Mouse (Mus musculus) small intestine, adult 2 months (tissue): Measurements from ENCODE around the gene Skint7. TPM values are rescaled to one million over a fixed set of nuclear protein-coding genes. Genes with fewer than 3 reads are reported as not detected.
"Not testable (repeated sequence)": the region's sequence is repeated elsewhere in the genome, so short reads cannot be mapped to it uniquely, and the experiment has no call there.

Experiments used
- H3K27ac ChIP-seq: fragments of 200-500 bp; 2 replicates; pipeline ENCODE4 v1.5.1; 2012; ENCODE audit warnings: low read depth, low read length, control low read depth, inconsistent platforms; ENCODE audit not compliant: insufficient read depth
- H3K27me3 ChIP-seq: fragments of 200-500 bp; 2 replicates; pipeline ENCODE4 v1.6.1; 2012; ENCODE audit warnings: mild to moderate bottlenecking, moderate library complexity, low read length, inconsistent platforms; ENCODE audit not compliant: control insufficient read depth, insufficient read depth
- H3K36me3 ChIP-seq: fragments of 200-500 bp; 2 replicates; pipeline ENCODE4 v1.6.1; 2012; ENCODE audit warnings: mild to moderate bottlenecking, low read length, control low read depth, inconsistent platforms; ENCODE audit not compliant: control insufficient read depth, insufficient read depth
- H3K4me1 ChIP-seq: fragments of 200-500 bp; 2 replicates; pipeline ENCODE4 v1.6.1; 2012; ENCODE audit warnings: low read length, inconsistent platforms, mixed read lengths; ENCODE audit not compliant: control insufficient read depth, insufficient read depth, insufficient read length
- H3K4me3 ChIP-seq: fragments of 200-500 bp; 2 replicates; pipeline ENCODE4 v1.5.1; 2012; ENCODE audit warnings: low read depth, mild to moderate bottlenecking, control low read depth, inconsistent platforms, low read length, moderate library complexity
- CTCF ChIP-seq: fragments of 200-500 bp; IDR thresholded peaks from 2 replicates; pipeline ENCODE4 v1.5.1; 2012; ENCODE audit warnings: low read depth, mild to moderate bottlenecking, control low read depth, inconsistent platforms, low read length, moderate library complexity, mixed read lengths; ENCODE audit not compliant: insufficient replicate concordance, insufficient read length; ENCODE audit errors: extremely low read depth
- POLR2A ChIP-seq: fragments of 200-500 bp; IDR thresholded peaks from 2 replicates; pipeline ENCODE4 v1.6.1; 2012; ENCODE audit warnings: low read depth, mild to moderate bottlenecking, control low read depth, inconsistent platforms, low read length, moderate library complexity
- WGBS: fragments of 180-500 bp; shearing (Covaris S2); methylation state at CpG from one replicate; pipeline ENCODE4 v1.1.7; 2018; 5-methylcytosine and 5-hydroxymethylcytosine counted together
- polyA plus RNA-seq: library from polyadenylated mRNA; depleted of rRNA; stranded (reverse); fragments of >200 nt; gene quantifications from 2 replicates; pipeline ENCODE4 v1.2.3, GENCODE M21; 2012; rRNA removed

Gene Skint7
- not detected in 2 replicates for polyA plus RNA-seq

DNA sequence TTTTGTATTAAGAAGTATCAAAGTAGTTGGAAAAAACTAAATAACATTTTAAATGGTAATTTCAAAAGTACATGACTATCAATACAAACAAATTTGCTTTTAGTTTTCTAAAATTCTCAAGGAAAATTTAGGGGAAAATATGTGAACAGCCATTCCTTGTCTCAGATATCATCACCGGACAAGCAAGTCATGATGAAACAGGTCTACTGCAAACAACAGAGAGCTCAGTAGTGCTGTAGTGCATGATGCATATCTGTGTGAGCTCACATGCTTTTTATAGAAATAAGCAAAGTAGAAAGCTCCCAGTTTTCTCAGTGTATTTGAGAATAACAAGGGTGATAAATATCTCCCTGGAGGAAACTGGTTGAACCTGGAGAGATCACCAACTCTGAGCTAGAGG is at the start of gene Skint7:
TSS of gene Skint7 (plus strand) at position 301 of the 400 bp plus-strand sequence.
- Histone ChIP-seq H3K36me3 (no peaks in the 10 kb centered on the region), H3K27ac (no peak within 1 kb of the TSS), H3K27me3 (no peaks in the 10 kb centered on the region), H3K4me3 (no peak within 1 kb of the TSS), H3K4me1 (no peaks in the 10 kb centered on the region)
- WGBS, result 86% methylated on average over 1 of the region's 1 CpGs
- TF ChIP-seq POLR2A, result no peak
- TF ChIP-seq CTCF, result no peak

DNA sequence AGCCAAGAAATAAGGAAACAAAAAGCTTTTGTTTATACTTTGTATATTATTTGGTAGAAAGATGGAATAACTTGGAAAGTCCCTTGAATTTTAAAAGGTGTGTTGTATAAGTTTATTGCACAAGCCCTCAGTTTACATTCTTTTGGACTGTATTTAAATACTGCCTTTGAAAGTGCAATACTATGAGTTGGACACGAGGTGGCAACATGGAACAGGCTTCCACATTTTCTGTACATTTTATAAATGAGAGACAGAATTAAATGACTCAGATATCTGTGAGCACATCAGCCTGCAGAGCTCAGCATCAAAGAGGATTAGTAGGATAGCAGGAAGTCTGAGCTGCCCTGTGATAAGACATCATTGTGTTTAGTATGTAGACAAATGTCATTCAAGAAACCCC is 11.4 kb upstream of the Skint7 start:
- 16% methylated on average over 1 of the region's 1 CpGs for WGBS

DNA sequence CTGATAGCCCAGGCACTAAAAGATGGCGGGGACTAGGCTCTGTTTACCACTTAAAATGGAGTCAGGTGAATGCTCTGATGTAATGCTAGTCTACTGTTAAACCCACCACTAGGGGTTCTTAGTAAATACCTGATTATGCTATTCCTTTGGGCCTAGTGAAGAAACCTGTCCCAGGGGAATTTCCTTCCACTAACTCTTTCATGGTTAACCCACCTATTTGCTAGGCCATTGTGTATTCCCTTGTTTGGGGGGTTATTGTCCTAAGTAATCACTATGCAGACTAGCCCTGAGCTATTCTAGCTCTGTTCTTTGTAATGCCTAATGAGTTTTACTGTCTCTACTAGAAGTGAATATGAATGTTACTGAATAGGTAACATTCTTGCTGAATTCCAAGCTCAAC is 9.5 kb upstream of the Skint7 start:
- not testable (repeated sequence) for H3K27me3 ChIP-seq, H3K36me3 ChIP-seq, H3K27ac ChIP-seq, H3K4me3 ChIP-seq, H3K4me1 ChIP-seq
- 70% methylated on average over 1 of the region's 1 CpGs for WGBS

More for the DNA sequence above, 11.4 kb upstream of the Skint7 start:
- Histone ChIP-seq H3K27me3 (no peaks in the 10 kb centered on the region), H3K4me1 (no peaks in the 10 kb centered on the region), H3K27ac (no peak overlapping the region), H3K36me3 (no peaks in the 10 kb centered on the region), H3K4me3 (no peak overlapping the region)
- TF ChIP-seq POLR2A (no peak), CTCF (no peak)

DNA sequence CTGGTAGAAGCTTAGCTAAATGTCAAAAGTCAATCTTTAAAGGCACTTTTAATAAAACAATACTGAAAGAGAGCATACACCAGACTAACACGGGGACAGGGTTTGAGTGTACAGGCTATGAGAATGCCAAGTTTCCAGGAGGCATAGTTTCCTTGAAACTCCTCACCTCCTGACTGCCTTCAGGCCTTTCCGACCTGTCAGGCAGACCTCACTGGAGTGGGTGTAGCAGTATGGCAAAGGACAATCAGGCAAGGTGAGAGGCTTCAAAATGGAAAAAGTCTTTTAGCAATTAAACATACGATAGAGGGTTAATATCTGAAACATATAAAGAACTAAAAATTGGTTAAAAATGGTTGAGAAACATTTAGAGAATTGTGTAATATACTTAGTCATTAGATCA is 9.1 kb upstream of the Skint7 start:
- Histone ChIP-seq H3K27ac (no peak overlapping the region), H3K27me3 (no peaks in the 10 kb centered on the region), H3K4me3 (no peak overlapping the region), H3K4me1 (no peaks in the 10 kb centered on the region), H3K36me3 (no peaks in the 10 kb centered on the region)
- TF ChIP-seq POLR2A, result no peak
- TF ChIP-seq CTCF, result no peak
- WGBS, result 79% methylated on average over 3 of the region's 3 CpGs

DNA sequence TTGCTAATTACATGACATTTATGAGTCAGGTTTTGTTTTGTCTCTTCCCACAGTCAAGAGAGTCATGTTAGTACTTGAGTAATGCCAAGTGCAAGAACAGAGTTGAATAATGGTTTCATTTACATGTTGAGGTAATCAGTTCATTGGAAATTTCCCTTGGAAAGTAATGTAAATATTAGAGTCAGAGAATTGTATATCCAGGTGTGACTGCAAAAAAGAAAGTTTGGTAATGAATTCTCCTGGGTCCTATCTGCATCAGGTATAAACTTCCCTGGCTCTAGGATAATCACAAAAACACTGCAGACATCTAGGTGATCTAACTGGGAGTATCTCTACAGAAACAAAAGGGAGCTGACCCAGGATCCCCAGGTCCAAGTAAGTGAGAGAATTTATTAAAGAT is 33.2 kb downstream of the Skint7 start, which contains the start of gene Skint1:
TSS of gene Skint1 (plus strand) at position 301 of the 400 bp plus-strand sequence.
- no peaks in the 10 kb centered on the region for H3K36me3 ChIP-seq
- H3K27me3 ChIP-seq, result no peaks in the 10 kb centered on the region
- no peak within 1 kb of the TSS for H3K4me3 ChIP-seq
- no peak within 1 kb of the TSS for H3K27ac ChIP-seq
- H3K4me1 ChIP-seq, result no peaks in the 10 kb centered on the region
- TF ChIP-seq CTCF (no peak), POLR2A (no peak)

Other genes starting within 250 kb of the Skint7 start
- gene Slc5a9, start 70.0 kb upstream of the Skint7 start, polyA plus RNA-seq, result 16.7 and 47.7 TPM in 2 replicates
- gene Skint8, start 53.5 kb upstream of the Skint7 start, polyA plus RNA-seq, result not detected in 2 replicates
- gene Skint1, start 33.3 kb downstream of the Skint7 start, polyA plus RNA-seq, result not detected in 2 replicates
- not detected in 2 replicates for gene Skint4, start 99.1 kb downstream of the Skint7 start, polyA plus RNA-seq